Mouse (Mus musculus) heart, postnatal 14 days (tissue): ENCODE measurements around the gene Tll2. TPM values are rescaled to one million over a fixed set of nuclear protein-coding genes. Genes with fewer than 3 reads are reported as not detected.

Experiments
- DNase-seq, 2 experiments: peaks; one replicate each; pipeline ENCODE4 v3.0.0; 2021 to 2022
- intact Hi-C: fragments of 180-260 bp; cut with DNase I; formaldehyde crosslinking; loops from one replicate; pipeline ENCODE4 v1.15.1; 2025
- total RNA-seq, 2 experiments: library from RNA; stranded (reverse); gene quantifications; 2 replicates each; pipeline ENCODE4 v1.2.3; 2021

The Tll2 gene
- total RNA-seq, 2 experiments from 2014 or later: 0.41 to 0.88 TPM

- intact Hi-C loops: no loop called here
These were observed 42.1 kb downstream of the Tll2 start for GRCm38 (mm10) chr19:41164447-41165095.

GRCm38 (mm10) chr19:41160388-41160787 is 46.2 kb downstream of the Tll2 start:
- intact Hi-C loops: no loop called here
- peak; percentile 64 to 75 for DNase-seq

More at GRCm38 (mm10) chr19:41164447-41165095, 42.1 kb downstream of the Tll2 start:
- DNase-seq: no peak

- intact Hi-C loops: loop anchor here (5.0 kb wide), 1 partner anchor 42 kb away; no protein-coding TSS in a partner anchor
- peak; percentile 31 to 50 for DNase-seq
These were observed 52.0 kb downstream of the Tll2 start for GRCm38 (mm10) chr19:41154681-41155080.

GRCm38 (mm10) chr19:41152462-41152861 is 54.2 kb downstream of the Tll2 start:
- intact Hi-C loops: loop anchor here (5.0 kb wide), 1 partner anchor 40 kb away; no protein-coding TSS in a partner anchor
- peak; percentile 23 for DNase-seq

- DNase-seq: no peak
- intact Hi-C loops: loop anchor here (5.0 kb wide), 1 partner anchor 40 kb away; no protein-coding TSS in a partner anchor
These were observed 54.6 kb downstream of the Tll2 start for GRCm38 (mm10) chr19:41152016-41152370.

GRCm38 (mm10) chr19:41151321-41152015 is 55.2 kb downstream of the Tll2 start:
- intact Hi-C loops: loop anchor here (5.0 kb wide), 1 partner anchor 39 kb away; no protein-coding TSS in a partner anchor
- peak; percentile 20 to 47 for DNase-seq

- intact Hi-C loops: no loop called here
- no peak for DNase-seq
These were observed 65.7 kb downstream of the Tll2 start for GRCm38 (mm10) chr19:41140961-41141360.

GRCm38 (mm10) chr19:41139629-41140028 is 67.0 kb downstream of the Tll2 start:
- intact Hi-C loops: no loop called here
- peak in 1 of 2 experiments; percentile 25 for DNase-seq

GRCm38 (mm10) chr19:41123009-41123408 is 83.6 kb downstream of the Tll2 start:
- DNase-seq: no peak
- intact Hi-C loops: no loop called here

- peak; percentile 15 to 27 for DNase-seq
These were observed 86.7 kb downstream of the Tll2 start for GRCm38 (mm10) chr19:41119924-41120323.

GRCm38 (mm10) chr19:41118346-41118745 is 88.3 kb downstream of the Tll2 start:
- DNase-seq: no peak
- intact Hi-C loops: no loop called here

More at GRCm38 (mm10) chr19:41119924-41120323, 86.7 kb downstream of the Tll2 start:
- intact Hi-C loops: no loop called here

- intact Hi-C loops: no loop called here
- DNase-seq: no peak
These were observed 89.3 kb downstream of the Tll2 start for GRCm38 (mm10) chr19:41117334-41117733.

- intact Hi-C loops: loop anchor here (5.0 kb wide), 1 partner anchor 38 kb away; no protein-coding TSS in a partner anchor
- DNase-seq: no peak
These were observed 92.0 kb downstream of the Tll2 start for GRCm38 (mm10) chr19:41114611-41115010.

GRCm38 (mm10) chr19:41113911-41114531 is 92.6 kb downstream of the Tll2 start:
- DNase-seq: no peak
- intact Hi-C loops: loop anchor here (5.0 kb wide), 1 partner anchor 38 kb away; no protein-coding TSS in a partner anchor

GRCm38 (mm10) chr19:41112609-41113008 is 94.0 kb downstream of the Tll2 start:
- intact Hi-C loops: loop anchor here (5.0 kb wide), 1 partner anchor 40 kb away; no protein-coding TSS in a partner anchor
- DNase-seq: no peak

- intact Hi-C loops: loop anchor here (5.0 kb wide), 1 partner anchor 42 kb away; no protein-coding TSS in a partner anchor
These were observed 96.6 kb downstream of the Tll2 start for GRCm38 (mm10) chr19:41109991-41110390.

GRCm38 (mm10) chr19:41109496-41109895 is 97.1 kb downstream of the Tll2 start:
- DNase-seq: peak in 1 of 2 experiments; percentile 26
- intact Hi-C loops: no loop called here

More at GRCm38 (mm10) chr19:41109991-41110390, 96.6 kb downstream of the Tll2 start:
- DNase-seq: no peak

- no peak for DNase-seq
- intact Hi-C loops: no loop called here
These were observed 98.0 kb downstream of the Tll2 start for GRCm38 (mm10) chr19:41108666-41109065.

GRCm38 (mm10) chr19:41107530-41107929 is 99.1 kb downstream of the Tll2 start:
- no peak for DNase-seq
- intact Hi-C loops: no loop called here

GRCm38 (mm10) chr19:41104922-41105321 is 101.7 kb downstream of the Tll2 start:
- intact Hi-C loops: loop anchor here (2.0 kb wide), 2 partner anchors 100 to 140 kb away; no protein-coding TSS in a partner anchor
- peak; percentile 35 to 45 for DNase-seq

- intact Hi-C loops: no loop called here
- peak; percentile 65 to 78 for DNase-seq
These were observed 105.2 kb downstream of the Tll2 start for GRCm38 (mm10) chr19:41101390-41101789.
